Mouse (Mus musculus): Measurements from ENCODE around the gene Dlx5.

GRCm38 (mm10) chr6:6833301-6833700 lies 48.6 kb downstream of the Dlx5 start:
- TF ChIP-seq MEF2A (IDR thresholded peaks at IDR 0.05; ENCODE audit: borderline replicate concordance, low read depth, low read length) (no peak), EP300 (IDR thresholded peaks at IDR 0.05; ENCODE audit: low read length) (no peak), TBP (conservative IDR thresholded peaks at IDR 0.05; ENCODE audit: low read depth, low read length) (no peak), CTCF (conservative IDR thresholded peaks at IDR 0.05 in 1 of 2, IDR thresholded peaks at IDR 0.05 in 1 of 2; ENCODE audit: low read depth in 2 of 2, low read length in 2 of 2) (no peak), MAFK (IDR thresholded peaks at IDR 0.05; ENCODE audit: insufficient replicate concordance, low read length) (no peak), MYC (IDR thresholded peaks at IDR 0.05; ENCODE audit: low read depth, low read length) (no peak), USF2 (conservative IDR thresholded peaks at IDR 0.05; ENCODE audit: low read depth, low read length) (no peak), CHD1 (IDR thresholded peaks at IDR 0.05; ENCODE audit: low read depth, low read length) (no peak), CHD2 (IDR thresholded peaks at IDR 0.05; ENCODE audit: low read length) (no peak), MXI1 (IDR thresholded peaks at IDR 0.05; ENCODE audit: low read depth, low read length) (no peak), RCOR1 (conservative IDR thresholded peaks at IDR 0.05; ENCODE audit: low read depth, low read length) (no peak)

All from CH12.LX (cell line).